Mouse (Mus musculus) right cerebral cortex, postnatal 25 days (tissue): ENCODE measurements around the gene Zfp92.

Source experiments
- DNase-seq: peaks from one replicate; pipeline ENCODE4 v3.0.0; 2022

The Zfp92 gene

DNA sequence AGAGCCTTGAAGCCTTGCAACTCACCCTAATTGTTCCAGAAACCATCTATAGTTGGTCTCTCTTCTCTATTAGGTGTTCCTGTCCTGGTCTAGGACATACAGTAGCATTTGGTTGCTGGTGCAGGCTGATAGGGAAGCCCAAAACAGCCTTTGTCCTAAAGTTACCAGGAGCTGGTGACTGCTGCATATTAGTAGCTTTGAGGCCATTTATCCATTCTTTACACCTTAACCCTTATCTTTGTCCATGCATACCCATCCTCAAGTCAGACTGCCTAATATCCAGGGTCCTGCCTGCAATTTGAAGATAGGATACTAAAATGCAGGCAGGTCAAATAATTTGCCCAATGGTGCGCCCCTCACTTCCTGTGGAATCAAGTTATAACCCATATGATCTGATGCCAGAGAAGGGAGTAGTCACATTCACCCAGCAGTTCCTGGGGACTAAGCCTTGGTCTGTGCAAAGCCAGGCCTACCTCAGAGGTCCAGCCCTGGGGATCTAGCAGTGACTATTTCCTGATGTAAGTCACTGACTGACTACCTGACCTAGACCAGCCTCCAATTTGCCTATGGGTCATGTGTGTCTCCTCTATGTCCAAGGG is 64.9 kb downstream of the Zfp92 start:
- no peak for DNase-seq

DNA sequence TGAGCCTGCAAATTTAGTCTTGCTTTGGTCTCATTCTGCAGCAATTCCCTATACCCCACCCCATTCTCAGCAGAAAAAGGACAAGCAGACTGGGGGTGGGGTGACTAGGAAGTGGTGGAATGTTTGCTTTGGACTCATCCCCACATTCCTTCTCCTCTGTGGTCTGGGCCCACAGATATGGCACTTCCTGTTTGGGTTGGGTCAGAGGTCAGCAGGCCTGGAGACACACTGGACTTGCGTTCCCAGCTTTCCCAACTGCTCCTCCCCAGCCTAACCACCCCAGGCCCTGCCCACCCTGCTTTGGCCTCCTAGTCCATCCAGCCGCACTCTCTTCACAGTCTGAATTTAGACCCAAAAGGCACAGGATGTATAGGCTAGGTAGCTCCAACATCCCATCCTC is 65.7 kb downstream of the Zfp92 start:
- no peak for DNase-seq

DNA sequence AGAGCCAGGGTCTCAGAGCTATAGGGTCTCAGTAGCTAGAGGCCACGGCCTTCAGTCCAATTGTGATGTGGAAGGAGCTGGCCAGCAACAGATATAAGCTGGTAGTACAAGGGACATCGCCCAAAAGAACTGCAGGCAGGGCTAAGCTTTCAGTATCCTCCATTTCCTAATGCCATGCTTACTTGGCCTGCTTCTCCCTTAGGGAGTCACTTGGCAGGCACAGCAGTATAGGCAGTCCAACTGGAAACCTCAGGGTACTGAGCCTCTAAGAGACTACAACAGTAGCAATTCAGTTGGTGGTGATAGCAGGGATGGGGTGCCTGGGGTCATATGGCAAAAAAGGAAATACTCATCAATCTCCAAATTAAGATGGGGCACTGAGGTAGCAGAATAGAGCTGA is 66.6 kb downstream of the Zfp92 start:
- DNase-seq = no peak
